Mouse (Mus musculus) hindbrain, postnatal 0 days (tissue): ENCODE measurements around the gene Cbl. TPM values are rescaled to one million over a fixed set of nuclear protein-coding genes. Genes with fewer than 3 reads are reported as not detected.

Experiments used
- ATAC-seq: fragments of 200-750 bp; cut with Nextera tagmentation; 2 replicates; pipeline ENCODE4 v1.8.0; 2017; ENCODE audit warnings: mild to moderate bottlenecking, moderate TSS enrichment, moderate library complexity
- DNase-seq: peaks from one replicate; pipeline ENCODE4 v3.0.0-alpha.2; 2015; ENCODE audit warnings: low spot score
- H3K27ac ChIP-seq: fragments of 300-500 bp; sonication (generic); 2 replicates; pipeline ENCODE4 v1.5.1; 2014; ENCODE audit warnings: mild to moderate bottlenecking
- H3K27me3 ChIP-seq: fragments of 300-500 bp; sonication (generic); 2 replicates; pipeline ENCODE4 v1.6.1; 2014; ENCODE audit warnings: low read length, mixed read lengths; ENCODE audit not compliant: insufficient read depth
- H3K36me3 ChIP-seq: fragments of 300-500 bp; sonication (generic); 2 replicates; pipeline ENCODE4 v1.6.1; 2014; ENCODE audit warnings: low read length, mixed read lengths; ENCODE audit not compliant: insufficient read depth
- H3K4me1 ChIP-seq: fragments of 300-500 bp; sonication (generic); 2 replicates; pipeline ENCODE4 v1.6.1; 2014; ENCODE audit warnings: antibody characterized with exemption, low read length, mixed read lengths; ENCODE audit not compliant: insufficient read depth
- H3K4me2 ChIP-seq: fragments of 300-500 bp; sonication (generic); 2 replicates; pipeline ENCODE4 v1.6.1; 2014; ENCODE audit warnings: low read depth, mild to moderate bottlenecking, low read length, moderate library complexity, mixed read lengths
- H3K4me3 ChIP-seq: fragments of 300-500 bp; sonication (generic); 2 replicates; pipeline ENCODE4 v1.5.1; 2014; ENCODE audit warnings: low read length
- H3K9ac ChIP-seq: fragments of 300-500 bp; sonication (generic); replicated peaks from 2 replicates; pipeline ENCODE4 v1.6.1; 2014; ENCODE audit warnings: mild to moderate bottlenecking, low read length, moderate library complexity, mixed read lengths
- H3K9me3 ChIP-seq: fragments of 300-500 bp; sonication (generic); 2 replicates; pipeline ENCODE4 v1.6.1; 2016; ENCODE audit warnings: low read length, mixed read lengths
- CTCF ChIP-seq: IDR thresholded peaks from 2 replicates; pipeline ENCODE4 v1.5.1; 2016; ENCODE audit warnings: antibody characterized with exemption, control low read depth, low read depth
- WGBS: fragments of 180-500 bp; shearing (Covaris S2); extraction: QIAGEN DNeasy Blood & Tissue Kit; methylation state at CpG from one replicate; pipeline ENCODE4 v1.1.7; 2014; 5-methylcytosine and 5-hydroxymethylcytosine counted together
- polyA plus RNA-seq: library from polyadenylated mRNA; unstranded; fragments of >200 nt; fragmentation: Nextera tagmentation; extraction: Ambion mirVana; gene quantifications from 2 replicates; pipeline ENCODE4 v1.2.1, GENCODE M21; 2015
- total RNA-seq: library from RNA; depleted of rRNA; stranded (reverse); fragments of >200 nt; gene quantifications from 2 replicates; pipeline ENCODE4 v1.2.3, GENCODE M21; 2014

Gene Cbl
- total and polyA plus RNA-seq, 2 experiments from 2014 or later = 13.2 to 24.2 TPM

GRCm38 (mm10) chr9:44212406-44212805, 21.4 kb downstream of the Cbl start:
- H3K4me2 ChIP-seq = no peak overlapping the region
- ATAC-seq (no peak), DNase-seq (no peak)
- H3K9ac ChIP-seq = no peak overlapping the region
- 91% methylated on average over 4 of the region's 4 CpGs for WGBS
- H3K27me3 ChIP-seq = no peaks in the 10 kb centered on the region
- H3K4me1 ChIP-seq = no peaks in the 10 kb centered on the region
- no peak overlapping the region for H3K27ac ChIP-seq
- H3K36me3 ChIP-seq = no peaks in the 10 kb centered on the region
- no peak overlapping the region for H3K4me3 ChIP-seq
- no peak for TF ChIP-seq CTCF
- no peaks in the 10 kb centered on the region for H3K9me3 ChIP-seq

- no peaks in the 10 kb centered on the region for H3K9me3 ChIP-seq
- no peak overlapping the region for H3K4me2 ChIP-seq
Observed at GRCm38 (mm10) chr9:44209416-44209815, 24.4 kb downstream of the Cbl start.

GRCm38 (mm10) chr9:44207840-44208239, 26.0 kb downstream of the Cbl start:
- Histone ChIP-seq H3K27ac (no peak overlapping the region), H3K9ac (no peak overlapping the region), H3K4me2 (no peak overlapping the region), H3K36me3 (no peaks in the 10 kb centered on the region), H3K4me3 (no peak overlapping the region), H3K4me1 (no peaks in the 10 kb centered on the region), H3K9me3 (no peaks in the 10 kb centered on the region), H3K27me3 (no peaks in the 10 kb centered on the region)
- WGBS = 89% methylated on average over 2 of the region's 2 CpGs
- ATAC-seq = no peak
- DNase-seq = no peak
- no peak for TF ChIP-seq CTCF

More at GRCm38 (mm10) chr9:44209416-44209815, 24.4 kb downstream of the Cbl start:
- 95% methylated on average over 4 of the region's 4 CpGs for WGBS
- Histone ChIP-seq H3K36me3 (no peaks in the 10 kb centered on the region), H3K9ac (no peak overlapping the region), H3K4me3 (no peak overlapping the region), H3K4me1 (no peaks in the 10 kb centered on the region), H3K27me3 (no peaks in the 10 kb centered on the region), H3K27ac (no peak overlapping the region)
- TF ChIP-seq CTCF = no peak
- no peak for DNase-seq
- ATAC-seq = no peak

GRCm38 (mm10) chr9:44200458-44200857, 33.4 kb downstream of the Cbl start:
- Histone ChIP-seq H3K4me1 (no peaks in the 10 kb centered on the region), H3K27me3 (no peaks in the 10 kb centered on the region), H3K4me3 (no peak overlapping the region), H3K36me3 (peaks cover 9% of the 10 kb centered on the region; the same call in 1 of the 2 replicates), H3K9ac (no peak overlapping the region), H3K9me3 (no peaks in the 10 kb centered on the region), H3K27ac (no peak overlapping the region), H3K4me2 (no peak overlapping the region)
- ATAC-seq (no peak), DNase-seq (no peak)
- 85% methylated on average over 3 of the region's 3 CpGs for WGBS
- TF ChIP-seq CTCF = no peak

GRCm38 (mm10) chr9:44199580-44199979, 34.3 kb downstream of the Cbl start:
- Histone ChIP-seq H3K9ac (no peak overlapping the region), H3K4me2 (no peak overlapping the region)

GRCm38 (mm10) chr9:44199166-44199565, 34.7 kb downstream of the Cbl start:
- Histone ChIP-seq H3K27ac (no peak overlapping the region), H3K36me3 (peaks cover 9% of the 10 kb centered on the region; the same call in 1 of the 2 replicates), H3K4me1 (no peaks in the 10 kb centered on the region), H3K9ac (no peak overlapping the region), H3K27me3 (no peaks in the 10 kb centered on the region), H3K4me2 (no peak overlapping the region), H3K4me3 (no peak overlapping the region), H3K9me3 (no peaks in the 10 kb centered on the region)
- WGBS = 70% methylated on average over 3 of the region's 3 CpGs
- DNase-seq (no peak), ATAC-seq (no peak)
- no peak for TF ChIP-seq CTCF

More at GRCm38 (mm10) chr9:44199580-44199979, 34.3 kb downstream of the Cbl start:
- no peak for ATAC-seq
- no peaks in the 10 kb centered on the region for H3K27me3 ChIP-seq
- TF ChIP-seq CTCF = no peak
- H3K4me1 ChIP-seq = no peaks in the 10 kb centered on the region
- H3K9me3 ChIP-seq = no peaks in the 10 kb centered on the region
- no peak overlapping the region for H3K4me3 ChIP-seq
- peaks cover 9% of the 10 kb centered on the region; the same call in 1 of the 2 replicates for H3K36me3 ChIP-seq
- no peak for DNase-seq
- no peak overlapping the region for H3K27ac ChIP-seq

GRCm38 (mm10) chr9:44196354-44196753, 37.5 kb downstream of the Cbl start:
- ATAC-seq (no peak), DNase-seq (no peak)
- no peak for TF ChIP-seq CTCF
- Histone ChIP-seq H3K9me3 (no peaks in the 10 kb centered on the region), H3K4me3 (no peak overlapping the region), H3K36me3 (peaks cover 9% of the 10 kb centered on the region; the same call in 1 of the 2 replicates), H3K27ac (no peak overlapping the region), H3K9ac (no peak overlapping the region), H3K27me3 (no peaks in the 10 kb centered on the region), H3K4me1 (no peaks in the 10 kb centered on the region), H3K4me2 (no peak overlapping the region)
- WGBS = 97% methylated on average over 4 of the region's 4 CpGs
